Mouse (Mus musculus): Measurements from ENCODE around the gene Atn1. TPM values are rescaled to one million over a fixed set of nuclear protein-coding genes. Genes with fewer than 3 reads are reported as not detected.
"Not testable (repeated sequence)": the region's sequence is repeated elsewhere in the genome, so short reads cannot be mapped to it uniquely, and the experiment has no call there.

Atn1 gene
- 100 to 1,000 TPM; 159 to 164 TPM for total RNA-seq (2021)
- long read RNA-seq, experiment 1, partial matches to known transcripts = 13 of 17 reads
- long read RNA-seq, experiment 1, other reads (novel, unspliced or antisense) = 4 of 17 reads
- long read RNA-seq, experiment 2, partial matches to known transcripts = 16 of 21 reads
- long read RNA-seq, experiment 2, other reads (novel, unspliced or antisense) = 5 of 21 reads

DNA sequence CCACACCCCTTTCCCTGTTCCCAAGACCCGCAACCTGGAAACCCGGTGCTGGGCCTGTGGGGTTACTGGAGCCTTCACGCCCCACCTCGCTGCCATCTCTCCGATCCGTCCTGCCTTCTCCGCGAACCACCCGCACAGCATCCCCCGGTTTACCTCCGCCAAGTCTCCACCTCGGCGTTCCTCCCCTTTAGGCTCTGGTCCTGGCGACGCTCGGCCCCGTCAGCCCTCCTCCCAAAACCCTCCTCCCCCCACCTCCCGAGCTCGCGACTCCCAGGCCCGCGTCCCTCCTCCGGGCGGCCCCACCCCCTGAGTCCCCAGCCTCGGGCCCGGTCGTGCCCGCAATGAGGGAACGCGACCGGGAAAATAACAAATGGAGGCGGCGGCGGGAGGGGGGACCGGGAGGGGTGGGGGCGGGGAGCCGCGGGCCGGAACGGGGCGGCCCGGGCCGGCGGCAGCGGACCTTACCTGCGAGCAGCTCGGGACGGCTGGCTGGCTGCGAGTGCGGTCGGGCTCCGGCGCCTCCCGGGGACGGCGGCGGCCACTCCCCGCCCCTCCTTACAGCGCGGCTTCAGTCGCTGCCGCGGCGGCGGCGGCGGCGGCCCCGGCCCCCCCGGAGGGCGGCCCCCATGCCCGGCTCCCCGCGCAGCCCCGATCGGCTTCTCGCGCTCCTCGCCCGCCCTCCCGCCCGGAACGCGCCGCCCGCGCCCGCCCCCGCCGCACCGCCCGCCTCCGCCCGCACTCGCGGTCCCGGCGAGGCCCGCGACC, at the start of gene Atn1, which contains the start of gene Gm45234:
Gene Atn1, minus strand, starts transcription at position 694 of the 765 bp plus-strand sequence.
Gene Gm45234, minus strand, starts transcription at position 191 of the 765 bp plus-strand sequence.
- Histone ChIP-seq H3K4me3 (peak within 1 kb of the TSS; percentile 75), H3K27ac (peak within 1 kb of the TSS; percentile 94)
- TF ChIP-seq CTCF (conservative IDR thresholded peaks at IDR 0.05) = no peak
- DNase-seq (ENCODE audit: low spot score in 2 of 2) = peak in 1 of 2 experiments; percentile 52

- peak; percentile 52 for TF ChIP-seq CTCF (conservative IDR thresholded peaks at IDR 0.05)
- H3K4me3 ChIP-seq = peak overlapping the region; percentile 62
- peak; percentile 96 for DNase-seq (ENCODE audit: low spot score in 2 of 2)
- peak overlapping the region; percentile 92 for H3K27ac ChIP-seq
These were observed 49.3 kb upstream of the Atn1 start for GRCm38 (mm10) chr6:124805341-124806321.

GRCm38 (mm10) chr6:124804341-124804740, 48.0 kb upstream of the Atn1 start:
- Histone ChIP-seq H3K27ac (no peak overlapping the region), H3K4me3 (no peak overlapping the region)
- no peak for DNase-seq (ENCODE audit: low spot score in 2 of 2)
- no peak for TF ChIP-seq CTCF (conservative IDR thresholded peaks at IDR 0.05)

DNA sequence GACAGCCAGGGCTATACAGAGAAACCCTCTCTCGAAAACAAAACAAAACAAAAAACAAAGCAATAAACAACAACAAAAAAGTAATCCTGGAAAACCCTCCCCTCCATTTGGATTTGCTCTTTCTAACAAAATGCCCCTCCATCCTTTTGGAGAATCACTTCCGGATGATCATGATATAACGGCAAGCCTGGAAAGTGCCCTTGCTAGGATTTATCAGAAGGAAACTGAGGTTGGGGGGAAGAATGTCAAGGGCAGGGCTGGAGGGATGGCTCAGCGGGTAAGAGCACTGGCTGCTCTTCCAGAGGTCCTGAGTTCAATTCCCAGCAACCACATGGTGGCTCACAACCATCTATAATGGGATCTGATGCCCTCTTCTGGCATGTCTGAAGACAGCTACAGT, 47.4 kb upstream of the Atn1 start:
- DNase-seq (ENCODE audit: low spot score in 2 of 2); H3K27ac ChIP-seq; H3K4me3 ChIP-seq: not testable (repeated sequence)

DNA sequence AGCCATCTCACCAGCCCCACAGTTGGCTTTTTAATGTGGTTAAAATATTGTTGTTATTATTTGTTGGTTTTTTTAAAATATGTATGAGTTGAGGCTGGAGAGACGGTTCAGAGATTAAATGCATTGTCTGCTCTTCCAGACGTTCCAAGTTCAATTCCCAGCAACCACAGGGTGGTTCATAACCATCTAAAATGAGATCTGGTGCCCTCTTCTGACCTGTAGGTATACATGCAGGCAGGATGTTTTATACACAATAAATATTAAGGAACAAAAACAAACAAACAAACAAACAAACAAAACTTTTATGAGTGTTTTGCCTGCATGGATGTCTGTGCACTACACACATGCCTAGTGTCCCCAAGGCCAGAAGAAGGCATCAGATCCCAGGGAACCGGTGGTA, 46.7 kb upstream of the Atn1 start:
- DNase-seq (ENCODE audit: low spot score in 2 of 2) = no peak
- TF ChIP-seq CTCF (conservative IDR thresholded peaks at IDR 0.05) = peak; percentile 27; the same call in 1 of the 2 replicates
- H3K4me3 ChIP-seq = no peak overlapping the region
- no peak overlapping the region for H3K27ac ChIP-seq

- DNase-seq (ENCODE audit: low spot score in 2 of 2); H3K4me3 ChIP-seq; H3K27ac ChIP-seq: not testable (repeated sequence)
These were observed 46.1 kb upstream of the Atn1 start for GRCm38 (mm10) chr6:124802400-124802799.

- no peak for DNase-seq (ENCODE audit: low spot score in 2 of 2)
- peak overlapping the region; percentile 39; the same call in 1 of the 2 replicates for H3K27ac ChIP-seq
- no peak for TF ChIP-seq CTCF (conservative IDR thresholded peaks at IDR 0.05)
- no peak overlapping the region for H3K4me3 ChIP-seq
These were observed 39.9 kb upstream of the Atn1 start for GRCm38 (mm10) chr6:124796200-124796599.

- H3K4me3 ChIP-seq = no peak overlapping the region
- peak overlapping the region; percentile 39; the same call in 1 of the 2 replicates for H3K27ac ChIP-seq
- no peak for TF ChIP-seq CTCF (conservative IDR thresholded peaks at IDR 0.05)
- DNase-seq (ENCODE audit: low spot score in 2 of 2) = no peak
These were observed 39.5 kb upstream of the Atn1 start for GRCm38 (mm10) chr6:124795781-124796180.

- TF ChIP-seq CTCF (conservative IDR thresholded peaks at IDR 0.05) = no peak
- Histone ChIP-seq H3K4me3 (no peak overlapping the region), H3K27ac (no peak overlapping the region)
- DNase-seq (ENCODE audit: low spot score in 2 of 2) = no peak
These were observed 35.6 kb upstream of the Atn1 start for GRCm38 (mm10) chr6:124791911-124792310.

- no peak overlapping the region for H3K27ac ChIP-seq
- no peak for DNase-seq (ENCODE audit: low spot score in 2 of 2)
- TF ChIP-seq CTCF (conservative IDR thresholded peaks at IDR 0.05) = no peak
- H3K4me3 ChIP-seq = no peak overlapping the region
These were observed 33.8 kb upstream of the Atn1 start for GRCm38 (mm10) chr6:124790121-124790520.

- TF ChIP-seq CTCF (conservative IDR thresholded peaks at IDR 0.05) = no peak
- no peak for DNase-seq (ENCODE audit: low spot score in 2 of 2)
- Histone ChIP-seq H3K27ac (no peak overlapping the region), H3K4me3 (no peak overlapping the region)
These were observed 33.2 kb upstream of the Atn1 start for GRCm38 (mm10) chr6:124789519-124789918.

- TF ChIP-seq CTCF (conservative IDR thresholded peaks at IDR 0.05) = no peak
- DNase-seq (ENCODE audit: low spot score in 2 of 2) = no peak
- no peak overlapping the region for H3K4me3 ChIP-seq
- H3K27ac ChIP-seq = no peak overlapping the region
These were observed 31.4 kb upstream of the Atn1 start for GRCm38 (mm10) chr6:124787722-124788121.
